Mouse (Mus musculus) CH12.LX (cell line): ENCODE measurements at regions not wholly inside any gene's neighbourhood (a gene's known extent, or its start where the extent isn't known, plus 50 kb on each side); places are given as distances from the start of the nearest gene placed in this dataset.
A peak's percentile ranks its signal among the peaks of the same experiment; 100 is the strongest.

Source experiments
- DNase-seq: peaks from one replicate; pipeline ENCODE4 v3.0.0-alpha.2; 2013; ENCODE audit errors: extremely low read depth
- H3K27ac ChIP-seq: 2 replicates; pipeline ENCODE4 v1.5.1; 2012; ENCODE audit warnings: low read depth, mild to moderate bottlenecking, control low read depth, moderate library complexity; ENCODE audit not compliant: insufficient read depth
- H3K27me3 ChIP-seq: replicated peaks from 2 replicates; pipeline ENCODE3; 2012; ENCODE audit warnings: inconsistent platforms
- H3K36me3 ChIP-seq, 2 experiments: replicated peaks in 1 of 2; 2 replicates each; pipeline versions ENCODE3 to v1.6.1; 2012; ENCODE audit warnings: inconsistent platforms in 1 of 2, low read length in 1 of 2, mild to moderate bottlenecking in 1 of 2, mixed read lengths in 1 of 2, moderate library complexity in 1 of 2; ENCODE audit not compliant: control insufficient read depth in 1 of 2, insufficient read depth in 1 of 2
- H3K4me1 ChIP-seq, 2 experiments: 2 replicates each; pipeline ENCODE4 v1.6.1; 2012; ENCODE audit warnings: inconsistent platforms in 1 of 2, moderate library complexity in 1 of 2; ENCODE audit not compliant: insufficient read depth in 2 of 2, control insufficient read depth in 1 of 2
- H3K4me2 ChIP-seq: 2 replicates; pipeline ENCODE4 v1.6.1; 2012; ENCODE audit warnings: low read depth, mild to moderate bottlenecking, control low read depth; ENCODE audit not compliant: poor library complexity, insufficient read depth, severe bottlenecking
- H3K4me3 ChIP-seq, 3 experiments: fragments of 150-350 bp in 1 of 3; sonication (generic) in 1 of 3; replicated peaks in 1 of 3; 2 replicates each; pipeline versions ENCODE3 to v1.5.1; 2011 to 2012; ENCODE audit warnings: low read depth in 2 of 3, low read length in 2 of 3, mild to moderate bottlenecking in 2 of 3, moderate library complexity in 2 of 3, control low read depth in 1 of 3, improper control_type of control experiment in 1 of 3, inconsistent platforms in 1 of 3, mixed read lengths in 1 of 3; ENCODE audit not compliant: poor library complexity in 1 of 3
- H3K79me2 ChIP-seq: replicated peaks from 2 replicates; pipeline ENCODE4 v1.6.1; 2012; ENCODE audit warnings: mild to moderate bottlenecking, moderate library complexity; ENCODE audit not compliant: control insufficient read depth, poor library complexity, insufficient read depth, severe bottlenecking; ENCODE audit errors: extremely low read depth
- H3K9ac ChIP-seq: 2 replicates; pipeline ENCODE4 v1.6.1; 2012; ENCODE audit warnings: low read depth, mild to moderate bottlenecking, control low read depth, moderate library complexity; ENCODE audit not compliant: insufficient read depth
- H3K9me3 ChIP-seq: replicated peaks from 2 replicates; pipeline ENCODE3; 2012; ENCODE audit warnings: low read length, inconsistent platforms, mixed read lengths
- BHLHE40 ChIP-seq: IDR thresholded peaks from 2 replicates; pipeline ENCODE4 v1.6.1; 2011; ENCODE audit warnings: mild to moderate bottlenecking, low read depth, low read length, improper control_type of control experiment
- CHD1 ChIP-seq: IDR thresholded peaks from 2 replicates; pipeline ENCODE4 v1.6.1; 2012; ENCODE audit warnings: low read depth, low read length, improper control_type of control experiment, inconsistent platforms
- CHD2 ChIP-seq: IDR thresholded peaks from 2 replicates; pipeline ENCODE4 v1.6.1; 2011; ENCODE audit warnings: low read length, improper control_type of control experiment
- CTCF ChIP-seq, 2 experiments: IDR thresholded peaks in 1 of 2; conservative IDR thresholded peaks in 1 of 2; 2 replicates each; pipeline ENCODE4 v1.5.1; 2011 to 2012; ENCODE audit warnings: low read depth in 2 of 2, low read length in 2 of 2, improper control_type of control experiment in 1 of 2, inconsistent platforms in 1 of 2, mild to moderate bottlenecking in 1 of 2, moderate library complexity in 1 of 2
- E2F4 ChIP-seq: IDR thresholded peaks from 2 replicates; pipeline ENCODE4 v1.6.1; 2011; ENCODE audit warnings: low read depth, low read length, improper control_type of control experiment; ENCODE audit not compliant: insufficient replicate concordance
- ELF1 ChIP-seq: IDR thresholded peaks from 2 replicates; pipeline ENCODE4 v1.6.1; 2014; ENCODE audit warnings: low read depth, mild to moderate bottlenecking, inconsistent platforms, low read length, improper control_type of control experiment
- EP300 ChIP-seq: IDR thresholded peaks from 2 replicates; pipeline ENCODE4 v1.6.1; 2011; ENCODE audit warnings: low read length, improper control_type of control experiment
- ETS1 ChIP-seq: conservative IDR thresholded peaks from 2 replicates; pipeline ENCODE4 v1.6.1; 2012; ENCODE audit warnings: low read depth, mild to moderate bottlenecking, inconsistent platforms, low read length, improper control_type of control experiment, moderate library complexity
- GABPA ChIP-seq: IDR thresholded peaks from 2 replicates; pipeline ENCODE4 v1.6.1; 2012; ENCODE audit warnings: low read depth, low read length, improper control_type of control experiment, inconsistent platforms; ENCODE audit not compliant: insufficient replicate concordance
- JUN ChIP-seq: IDR thresholded peaks from 2 replicates; pipeline ENCODE4 v1.6.1; 2011; ENCODE audit warnings: low read depth, mild to moderate bottlenecking, low read length, improper control_type of control experiment, moderate library complexity; ENCODE audit not compliant: insufficient read depth
- JUND ChIP-seq: conservative IDR thresholded peaks from 2 replicates; pipeline ENCODE4 v1.6.1; 2011; ENCODE audit warnings: low read depth, low read length, improper control_type of control experiment
- MAFK ChIP-seq: IDR thresholded peaks from 2 replicates; pipeline ENCODE4 v1.6.1; 2011; ENCODE audit warnings: low read length, improper control_type of control experiment; ENCODE audit not compliant: insufficient replicate concordance
- MAX ChIP-seq: IDR thresholded peaks from 2 replicates; pipeline ENCODE4 v1.6.1; 2011; ENCODE audit warnings: low read length, improper control_type of control experiment
- MAZ ChIP-seq: IDR thresholded peaks from 2 replicates; pipeline ENCODE4 v1.6.1; 2012; ENCODE audit warnings: low read depth, mild to moderate bottlenecking, inconsistent platforms, low read length, improper control_type of control experiment, moderate library complexity
- MXI1 ChIP-seq: IDR thresholded peaks from 2 replicates; pipeline ENCODE4 v1.6.1; 2011; ENCODE audit warnings: mild to moderate bottlenecking, low read depth, low read length, improper control_type of control experiment
- MYC ChIP-seq: IDR thresholded peaks from 2 replicates; pipeline ENCODE4 v1.6.1; 2011; ENCODE audit warnings: low read depth, mild to moderate bottlenecking, improper control_type of control experiment, low read length
- NELFE ChIP-seq: IDR thresholded peaks from 2 replicates; pipeline ENCODE4 v1.6.1; 2011; ENCODE audit warnings: low read depth, low read length, improper control_type of control experiment
- NRF1 ChIP-seq: IDR thresholded peaks from 2 replicates; pipeline ENCODE4 v1.6.1; 2014; ENCODE audit warnings: low read depth, mild to moderate bottlenecking, inconsistent platforms, low read length, improper control_type of control experiment, moderate library complexity
- PAX5 ChIP-seq: IDR thresholded peaks from 2 replicates; pipeline ENCODE4 v1.6.1; 2012; ENCODE audit warnings: low read length, inconsistent platforms, mixed read lengths
- POLR2A ChIP-seq: IDR thresholded peaks from 2 replicates; pipeline ENCODE4 v1.6.1; 2011; ENCODE audit warnings: low read depth, mild to moderate bottlenecking, improper control_type of control experiment, low read length
- RAD21 ChIP-seq: IDR thresholded peaks from 2 replicates; pipeline ENCODE4 v1.6.1; 2011; ENCODE audit warnings: low read depth, mild to moderate bottlenecking, low read length, improper control_type of control experiment, moderate library complexity
- RCOR1 ChIP-seq: conservative IDR thresholded peaks from 2 replicates; pipeline ENCODE4 v1.6.1; 2012; ENCODE audit warnings: low read depth, mild to moderate bottlenecking, inconsistent platforms, low read length, improper control_type of control experiment
- SIN3A ChIP-seq: IDR thresholded peaks from 2 replicates; pipeline ENCODE4 v1.6.1; 2012; ENCODE audit warnings: low read length, improper control_type of control experiment, inconsistent platforms
- SMC3 ChIP-seq: IDR thresholded peaks from 2 replicates; pipeline ENCODE4 v1.6.1; 2011; ENCODE audit warnings: low read depth, low read length, improper control_type of control experiment
- TBP ChIP-seq: conservative IDR thresholded peaks from 2 replicates; pipeline ENCODE4 v1.6.1; 2011; ENCODE audit warnings: low read depth, low read length, improper control_type of control experiment
- TCF12 ChIP-seq: IDR thresholded peaks from 2 replicates; pipeline ENCODE4 v1.6.1; 2014; ENCODE audit warnings: low read depth, mild to moderate bottlenecking, inconsistent platforms, low read length, improper control_type of control experiment
- UBTF ChIP-seq: IDR thresholded peaks from 2 replicates; pipeline ENCODE4 v1.6.1; 2012; ENCODE audit warnings: low read depth, mild to moderate bottlenecking, inconsistent platforms, low read length, improper control_type of control experiment, moderate library complexity
- USF1 ChIP-seq: IDR thresholded peaks from 2 replicates; pipeline ENCODE4 v1.6.1; 2014; ENCODE audit warnings: low read depth, mild to moderate bottlenecking, inconsistent platforms, low read length, improper control_type of control experiment
- ZMIZ1 ChIP-seq: IDR thresholded peaks from 2 replicates; pipeline ENCODE4 v1.6.1; 2012; ENCODE audit warnings: low read depth, mild to moderate bottlenecking, inconsistent platforms, low read length, improper control_type of control experiment
- dilution Hi-C: fragments of 300-500 bp; cut with MboI; formaldehyde crosslinking; loops from 2 replicates; pipeline ENCODE4 v1.14.3; 2020; ENCODE audit warnings: low sequenced_read_pairs; ENCODE audit not compliant: extremely low pct_unique_long_range_greater_than_20kb, extremely low pct_ligation_motif_present
- in situ Hi-C: fragments of 300-500 bp; cut with MboI; formaldehyde crosslinking; loops from 3 replicates; pipeline ENCODE4 v1.14.3; 2019; ENCODE audit warnings: low sequenced_read_pairs, low pct_ligation_motif_present, low pct_unique_long_range_greater_than_20kb, mixed read lengths

- Histone ChIP-seq H3K27ac (no peak overlapping the region), H3K4me1 (peaks cover 3 to 20% of the 10 kb centered on the region in 2 experiments), H3K27me3 (no peaks in the 10 kb centered on the region), H3K4me2 (no peak overlapping the region), H3K79me2 (no peaks in the 10 kb centered on the region), H3K4me3 (no peak overlapping the region), H3K36me3 (no peaks in the 10 kb centered on the region), H3K9ac (no peak overlapping the region), H3K9me3 (no peaks in the 10 kb centered on the region)
- TF ChIP-seq MAFK = no peak
- TF ChIP-seq USF1 = no peak
- no peak for TF ChIP-seq RAD21
- TF ChIP-seq E2F4 = no peak
- no peak for TF ChIP-seq TBP
- TF ChIP-seq SMC3 = peak; percentile 6; the same call in 1 of the 2 replicates
- TF ChIP-seq ELF1 = no peak
- peak; percentile 45 for TF ChIP-seq ETS1
- TF ChIP-seq MXI1 = no peak
- TF ChIP-seq NRF1 = no peak
- no peak for TF ChIP-seq RCOR1
- TF ChIP-seq JUN = no peak
- no peak for TF ChIP-seq GABPA
- TF ChIP-seq CHD2 = no peak
- no peak for TF ChIP-seq EP300
- TF ChIP-seq BHLHE40 = 0 out of 2 replicates have a peak, but pooled peaks have one; percentile 8
- TF ChIP-seq SIN3A = no peak
- no peak for TF ChIP-seq POLR2A
- TF ChIP-seq ZMIZ1 = no peak
- no peak for TF ChIP-seq TCF12
- TF ChIP-seq MYC = no peak
- TF ChIP-seq MAZ = no peak
- TF ChIP-seq CTCF (conservative IDR thresholded peaks at IDR 0.05 in 1 of 2, IDR thresholded peaks at IDR 0.05 in 1 of 2; ENCODE audit: low read depth in 2 of 2, low read length in 2 of 2) = peak in 1 of 2 experiments; percentile 14; a peak in 1 of 4 replicates
- no peak for TF ChIP-seq UBTF
- no peak for TF ChIP-seq JUND
- no peak for TF ChIP-seq MAX
- no peak for TF ChIP-seq NELFE
- no peak for TF ChIP-seq CHD1
- TF ChIP-seq PAX5 = no peak
- DNase-seq = peak; percentile 66
- in situ Hi-C loops = no loop called here
- dilution Hi-C loops = no loop called here
Observed at GRCm38 (mm10) chr14:55386773-55387172, 91.8 kb upstream of the Dhrs4 start.
